Mouse (Mus musculus) mouse embryonic stem cell (cell line): Measurements from ENCODE around the gene Ddx31.

ENCODE experiments used
- in situ Hi-C, 2 experiments: fragments of 300-500 bp; cut with MboI; formaldehyde crosslinking; loops; 1 replicate in 1 of 2; 3 replicates in 1 of 2; pipeline ENCODE4 v1.14.3; 2019 to 2020; ENCODE audit warnings: low sequenced_read_pairs in 2 of 2, low pct_unique_long_range_greater_than_20kb in 1 of 2, mixed read lengths in 1 of 2; ENCODE audit not compliant: unreplicated experiment in 1 of 2

Gene Ddx31

DNA sequence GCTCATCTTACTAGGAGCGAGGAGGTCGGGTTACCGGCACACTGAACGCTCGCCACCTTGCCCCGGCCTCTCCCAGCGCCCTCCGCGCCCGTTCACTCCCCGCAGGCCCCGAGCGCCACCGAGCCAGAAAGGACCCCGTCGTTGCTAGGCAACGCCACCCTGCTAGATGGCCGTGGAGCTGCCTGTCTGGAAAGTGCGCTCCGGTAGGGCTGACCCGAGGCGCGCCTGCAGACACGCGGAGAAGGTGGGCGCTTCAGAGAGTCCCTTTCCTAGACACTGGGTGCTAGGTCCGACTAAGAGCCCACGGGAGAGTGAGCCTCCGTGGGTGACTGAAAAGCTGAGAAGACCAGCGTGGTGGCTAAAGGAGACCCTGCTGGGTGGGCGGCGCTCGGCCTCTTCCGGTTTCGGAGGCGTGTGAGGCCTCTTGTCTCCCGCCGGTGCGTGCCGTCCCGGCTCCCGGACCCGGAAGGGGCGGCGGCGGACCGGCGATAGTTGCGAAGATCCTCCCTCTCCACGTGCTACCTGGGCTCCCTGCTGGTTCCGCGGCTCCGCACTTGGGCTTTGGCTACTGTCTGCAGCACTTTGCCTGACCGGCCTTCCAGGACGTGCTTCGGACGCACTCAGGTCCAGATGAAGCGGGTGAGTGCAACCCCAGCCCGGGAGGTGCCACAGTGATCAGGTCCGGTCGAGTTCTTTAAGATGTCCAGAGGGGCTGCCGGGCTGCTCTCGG lies at the start of gene Ddx31, which contains the start of gene Gtf3c4:
Ddx31 (plus strand) TSS at position 185 of the 730 bp plus-strand sequence.
Gtf3c4 (minus strand) TSS at position 139 of the 730 bp plus-strand sequence.
- in situ Hi-C loops: no loop called here

GRCm38 (mm10) chr2:28792931-28793610 lies 47.1 kb upstream of the Ddx31 start:
- in situ Hi-C loops: loop anchor here in 1 of 2 experiments (5.0 kb wide), 1 partner anchor 36 kb away; no protein-coding TSS in a partner anchor

- in situ Hi-C loops: loop anchor here in 1 of 2 experiments (5.0 kb wide), 1 partner anchor 37 kb away; no protein-coding TSS in a partner anchor
Observed at GRCm38 (mm10) chr2:28794623-28795022, 45.6 kb upstream of the Ddx31 start.

GRCm38 (mm10) chr2:28796298-28796697 lies 43.9 kb upstream of the Ddx31 start:
- in situ Hi-C loops: no loop called here

- in situ Hi-C loops: no loop called here
Observed at GRCm38 (mm10) chr2:28797490-28798106, 42.6 kb upstream of the Ddx31 start.

- in situ Hi-C loops: no loop called here
Observed at GRCm38 (mm10) chr2:28798390-28798789, 41.8 kb upstream of the Ddx31 start.

DNA sequence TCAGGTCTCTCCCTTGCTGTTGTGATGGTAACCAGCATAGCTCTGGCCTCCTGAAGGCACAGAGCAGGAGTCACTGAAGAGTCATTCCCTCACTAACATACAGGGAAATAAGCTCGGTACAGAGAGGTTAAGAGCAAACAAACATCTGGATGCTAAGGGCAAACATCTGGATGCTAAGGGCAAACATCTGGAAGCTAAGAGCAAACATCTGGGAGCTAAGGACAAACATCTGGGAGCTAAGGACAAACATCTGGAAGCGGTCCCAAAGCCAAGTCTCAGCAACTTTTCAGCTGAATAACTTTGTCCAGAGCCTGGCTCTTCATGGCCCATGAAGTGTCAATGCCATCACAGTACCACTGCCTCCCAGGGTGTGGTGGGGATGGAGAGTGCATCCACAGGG lies 40.6 kb upstream of the Ddx31 start:
- in situ Hi-C loops: no loop called here

GRCm38 (mm10) chr2:28803406-28803805 lies 36.8 kb upstream of the Ddx31 start:
- in situ Hi-C loops: no loop called here

- in situ Hi-C loops: no loop called here
Observed at GRCm38 (mm10) chr2:28808841-28809240, 31.4 kb upstream of the Ddx31 start.

DNA sequence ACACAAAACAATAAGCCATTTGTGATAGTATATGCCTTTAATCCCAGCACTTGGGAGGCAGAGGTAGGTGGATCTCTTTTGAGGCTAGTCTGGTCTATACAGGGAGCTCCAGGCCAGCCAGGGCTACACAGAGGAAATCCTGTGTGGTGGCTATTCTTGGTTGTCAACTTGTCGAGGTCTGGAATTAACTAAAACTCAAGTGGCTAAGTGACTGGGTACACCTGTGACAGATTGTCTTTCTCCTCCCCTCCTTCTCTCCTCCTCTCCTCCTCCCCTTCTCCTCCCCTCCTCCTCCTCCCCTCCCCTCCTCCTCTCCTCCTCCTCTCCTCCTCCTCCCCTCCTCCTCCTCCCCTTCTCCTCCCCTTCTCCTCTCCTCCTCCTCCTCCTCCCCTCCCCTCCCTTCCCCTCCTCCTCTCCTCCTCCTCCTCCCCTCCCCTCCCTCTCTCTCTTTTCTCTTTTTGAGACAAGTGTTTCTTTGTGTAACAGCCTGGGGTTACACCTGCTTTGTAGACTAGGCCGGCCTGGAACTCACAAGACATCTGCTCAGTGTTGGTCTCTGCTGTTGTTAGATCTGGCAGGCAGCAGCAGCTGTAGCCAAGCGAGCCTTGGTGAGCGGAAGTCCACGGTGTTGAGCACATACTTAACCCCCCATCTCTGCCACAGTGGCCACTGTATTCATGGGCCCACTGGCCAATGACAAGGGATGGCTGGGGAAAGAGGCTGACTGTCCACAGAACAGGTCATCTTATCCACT lies 29.8 kb upstream of the Ddx31 start:
- in situ Hi-C loops: no loop called here

DNA sequence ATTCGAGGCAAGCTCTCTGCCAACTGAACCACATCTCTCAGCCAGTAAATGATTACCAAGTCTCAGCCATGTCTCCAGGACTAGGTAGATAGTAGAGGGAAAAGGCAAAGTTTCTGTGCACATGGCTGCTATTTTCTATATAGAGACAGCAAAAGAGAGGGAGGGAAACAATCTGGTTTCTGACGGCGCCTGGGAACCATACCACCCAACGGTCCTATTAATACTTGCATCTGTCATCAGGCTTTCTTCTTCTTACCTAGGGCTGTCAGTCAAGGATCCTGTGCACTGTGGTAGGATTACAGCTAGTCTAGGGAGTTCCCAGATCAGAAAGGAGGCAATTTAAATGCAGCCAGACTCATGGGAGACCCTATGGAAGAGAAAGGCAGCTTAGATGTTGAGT lies 21.3 kb upstream of the Ddx31 start:
- in situ Hi-C loops: no loop called here

GRCm38 (mm10) chr2:28829265-28829664 lies 10.9 kb upstream of the Ddx31 start:
- in situ Hi-C loops: no loop called here

- in situ Hi-C loops: no loop called here
Observed at GRCm38 (mm10) chr2:28836181-28836940, 3.8 kb upstream of the Ddx31 start.

GRCm38 (mm10) chr2:28839501-28840221 lies 545 bp upstream of the Ddx31 start:
- in situ Hi-C loops: no loop called here

DNA sequence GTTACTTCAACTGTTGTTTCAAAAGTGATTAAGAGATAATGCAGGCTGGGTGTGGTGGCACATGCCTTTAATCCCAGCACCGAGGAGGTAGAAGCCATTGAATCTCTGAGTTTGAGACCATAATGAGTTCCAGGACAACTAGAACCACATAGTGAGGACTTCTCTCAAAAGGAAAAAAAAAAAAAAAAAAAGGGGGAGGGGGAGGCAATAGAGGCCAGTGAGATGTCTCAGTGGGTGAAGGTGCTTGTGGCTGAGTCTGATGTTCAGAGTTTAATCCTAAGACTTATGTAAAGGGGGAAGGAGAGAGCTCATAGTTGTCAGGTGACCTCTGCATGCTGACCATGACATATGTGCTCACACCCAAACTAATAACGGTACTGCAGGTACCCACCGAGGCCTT lies 1.8 kb downstream of the Ddx31 start:
- in situ Hi-C loops: no loop called here

GRCm38 (mm10) chr2:28848879-28849278 lies 8.7 kb downstream of the Ddx31 start:
- in situ Hi-C loops: no loop called here

DNA sequence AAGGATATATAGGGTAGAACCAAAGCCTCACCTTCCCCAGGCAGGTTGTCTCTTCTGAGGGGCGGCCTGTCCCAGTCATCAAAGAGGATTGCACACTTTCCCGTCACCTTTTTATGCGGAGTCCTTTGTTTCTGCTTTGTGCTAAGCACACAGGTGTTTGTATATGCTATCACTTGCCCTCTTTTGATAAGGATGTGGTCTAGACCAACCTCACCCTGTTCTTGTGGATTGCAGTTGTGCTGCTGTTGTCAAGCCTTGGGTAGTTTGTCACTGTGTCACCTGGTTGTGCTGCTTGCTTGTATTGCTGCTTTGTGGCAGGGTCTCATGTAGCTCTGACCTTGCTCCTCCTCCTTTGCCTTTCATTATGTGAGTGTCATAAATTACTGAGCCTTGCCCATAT lies 12.4 kb downstream of the Ddx31 start:
- in situ Hi-C loops: no loop called here
